Mouse (Mus musculus): ENCODE results near the gene Gnai2.
"Not testable (repeated sequence)": the region's sequence is repeated elsewhere in the genome, so short reads cannot be mapped to it uniquely, and the experiment has no call there.

Gnai2 gene

GRCm38 (mm10) chr9:107567702-107568319 lies 67.4 kb downstream of the Gnai2 start, which contains the start of gene Hyal2:
Hyal2 (plus strand) TSS chr9:107567945.
- no peak for DNase-seq

GRCm38 (mm10) chr9:107566855-107567254 lies 68.3 kb downstream of the Gnai2 start:
- DNase-seq: no peak

GRCm38 (mm10) chr9:107566041-107566709 lies 69.0 kb downstream of the Gnai2 start:
- DNase-seq: peak; percentile 83 to 91

GRCm38 (mm10) chr9:107565556-107565955 lies 69.6 kb downstream of the Gnai2 start:
- not testable (repeated sequence) for DNase-seq
